Mouse (Mus musculus) liver, postnatal 0 days (tissue): Measurements from ENCODE around the gene Lims1. TPM values are rescaled to one million over a fixed set of nuclear protein-coding genes. Genes with fewer than 3 reads are reported as not detected.

Source experiments
- ATAC-seq: fragments of 200-750 bp; cut with Nextera tagmentation; 2 replicates; pipeline ENCODE4 v1.8.0; 2017; ENCODE audit warnings: mild to moderate bottlenecking, moderate library complexity
- DNase-seq: peaks from one replicate; pipeline ENCODE4 v3.0.0-alpha.2; 2016
- H3K27ac ChIP-seq: fragments of 300-500 bp; sonication (generic); 2 replicates; pipeline ENCODE4 v1.5.1; 2014; ENCODE audit warnings: antibody characterized with exemption, moderate library complexity, mild to moderate bottlenecking, low read depth
- H3K27me3 ChIP-seq: fragments of 300-500 bp; sonication (generic); 2 replicates; pipeline ENCODE4 v1.6.1; 2014; ENCODE audit warnings: low read length, control low read depth, mixed read lengths; ENCODE audit not compliant: insufficient read depth
- H3K36me3 ChIP-seq: fragments of 300-500 bp; sonication (generic); replicated peaks from 2 replicates; pipeline ENCODE4 v1.6.1; 2014; ENCODE audit warnings: mild to moderate bottlenecking, control low read depth, low read length, moderate library complexity, mixed read lengths; ENCODE audit not compliant: insufficient read depth
- H3K4me1 ChIP-seq: fragments of 300-500 bp; sonication (generic); 2 replicates; pipeline ENCODE4 v1.6.1; 2014; ENCODE audit warnings: antibody characterized with exemption, mild to moderate bottlenecking, control low read depth; ENCODE audit not compliant: insufficient read depth
- H3K4me2 ChIP-seq: fragments of 300-500 bp; sonication (generic); 2 replicates; pipeline ENCODE4 v1.6.1; 2014; ENCODE audit warnings: low read depth, mild to moderate bottlenecking, low read length, moderate library complexity, mixed read lengths
- H3K4me3 ChIP-seq: fragments of 300-500 bp; sonication (generic); 2 replicates; pipeline ENCODE4 v1.5.1; 2014; ENCODE audit warnings: low read depth, low read length
- H3K9ac ChIP-seq: fragments of 300-500 bp; sonication (generic); replicated peaks from 2 replicates; pipeline ENCODE4 v1.6.1; 2014; ENCODE audit warnings: mild to moderate bottlenecking, moderate library complexity
- H3K9me3 ChIP-seq: fragments of 300-500 bp; sonication (generic); 2 replicates; pipeline ENCODE4 v1.6.1; 2016; ENCODE audit warnings: mild to moderate bottlenecking, control low read depth, low read length, mixed read lengths
- CTCF ChIP-seq: sonication (generic); IDR thresholded peaks from 2 replicates; pipeline ENCODE4 v1.5.1; 2016; ENCODE audit warnings: antibody characterized with exemption, low read depth
- EP300 ChIP-seq: IDR thresholded peaks from 2 replicates; pipeline ENCODE4 v1.6.1; 2016; ENCODE audit warnings: antibody characterized with exemption, low read depth, mild to moderate bottlenecking
- WGBS: fragments of 180-500 bp; shearing (Covaris S2); extraction: QIAGEN DNeasy Blood & Tissue Kit; methylation state at CpG from one replicate; pipeline ENCODE4 v1.1.7; 2014; ENCODE audit not compliant: insufficient replicate concordance; 5-methylcytosine and 5-hydroxymethylcytosine counted together
- polyA plus RNA-seq: library from polyadenylated mRNA; unstranded; fragments of >200 nt; fragmentation: Nextera tagmentation; extraction: Ambion mirVana; gene quantifications from 2 replicates; pipeline ENCODE4 v1.2.1, GENCODE M21; 2015

Lims1 gene
- polyA plus RNA-seq, 1 experiment from 2014 or later: 64.4 TPM

DNA sequence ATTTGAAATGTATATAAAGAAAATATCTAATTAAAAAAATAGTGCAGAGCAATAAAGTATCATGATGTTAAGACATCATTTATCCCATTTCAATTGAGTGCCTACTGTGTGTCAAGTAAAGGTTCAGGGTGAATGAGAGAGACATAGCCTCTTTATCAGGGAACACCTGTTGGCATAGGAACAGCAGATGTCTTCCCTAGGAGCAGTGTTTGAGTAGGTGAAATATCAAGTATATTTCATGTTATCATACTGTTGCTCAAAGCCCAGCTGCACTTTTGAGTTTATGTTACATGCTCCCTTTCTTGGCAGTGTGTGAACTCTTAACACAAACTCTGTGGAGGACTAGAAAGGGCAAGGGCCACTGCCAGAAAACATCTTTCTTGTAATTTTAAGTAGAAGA, 50.6 kb downstream of the Lims1 start:
- no peaks in the 10 kb centered on the region for H3K36me3 ChIP-seq
- no peaks in the 10 kb centered on the region for H3K9me3 ChIP-seq
- no peak for DNase-seq
- no peak overlapping the region for H3K27ac ChIP-seq
- peaks cover 31% of the 10 kb centered on the region for H3K4me1 ChIP-seq
- no peaks in the 10 kb centered on the region for H3K27me3 ChIP-seq
- no peak overlapping the region for H3K9ac ChIP-seq
- H3K4me3 ChIP-seq: no peak overlapping the region
- TF ChIP-seq EP300: no peak
- no peak for TF ChIP-seq CTCF
- H3K4me2 ChIP-seq: peak overlapping the region; percentile 42; the same call in 1 of the 2 replicates
- 0 out of 2 replicates have a peak, but pooled peaks have one; percentile 22 for ATAC-seq

DNA sequence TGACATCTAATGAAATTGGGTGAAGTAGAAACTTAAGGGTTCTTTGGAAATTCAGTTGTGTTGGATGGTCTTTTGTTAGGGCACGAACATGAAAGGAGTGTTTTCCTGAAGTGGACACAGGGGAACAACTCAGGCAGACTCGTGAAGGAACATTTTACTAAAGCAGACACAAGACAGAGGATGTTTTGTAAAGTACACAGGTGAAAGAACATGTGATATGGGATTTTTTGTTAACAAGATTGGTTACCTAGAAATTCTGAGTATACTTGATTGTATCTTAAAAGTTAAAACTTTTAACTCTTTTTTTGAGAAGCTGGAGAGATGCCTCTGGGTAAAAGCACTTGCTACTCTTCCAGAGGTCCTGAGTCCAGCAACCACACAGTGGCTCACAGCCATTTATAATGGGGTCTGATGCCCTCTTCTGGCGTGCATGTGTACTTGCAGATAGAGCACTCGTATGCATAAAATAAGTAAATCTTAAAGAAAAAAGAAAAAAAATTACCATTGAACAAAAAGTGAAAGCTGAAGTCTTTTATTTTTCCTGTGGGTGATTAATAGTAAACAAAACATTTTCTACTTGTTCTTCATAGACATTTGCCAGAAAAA, 54.4 kb downstream of the Lims1 start:
- TF ChIP-seq CTCF (peak; percentile 79), EP300 (no peak)
- 30% methylated on average over 4 of the region's 4 CpGs for WGBS
- DNase-seq: peak; percentile 66
- H3K4me2 ChIP-seq: no peak overlapping the region
- H3K9me3 ChIP-seq: no peaks in the 10 kb centered on the region
- peak; percentile 62; the same call in 1 of the 2 replicates for ATAC-seq
- peaks cover 14% of the 10 kb centered on the region; the same call in 1 of the 2 replicates for H3K4me1 ChIP-seq
- H3K36me3 ChIP-seq: no peaks in the 10 kb centered on the region
- no peak overlapping the region for H3K27ac ChIP-seq
- no peak overlapping the region for H3K4me3 ChIP-seq
- H3K27me3 ChIP-seq: no peaks in the 10 kb centered on the region
- no peak overlapping the region for H3K9ac ChIP-seq

DNA sequence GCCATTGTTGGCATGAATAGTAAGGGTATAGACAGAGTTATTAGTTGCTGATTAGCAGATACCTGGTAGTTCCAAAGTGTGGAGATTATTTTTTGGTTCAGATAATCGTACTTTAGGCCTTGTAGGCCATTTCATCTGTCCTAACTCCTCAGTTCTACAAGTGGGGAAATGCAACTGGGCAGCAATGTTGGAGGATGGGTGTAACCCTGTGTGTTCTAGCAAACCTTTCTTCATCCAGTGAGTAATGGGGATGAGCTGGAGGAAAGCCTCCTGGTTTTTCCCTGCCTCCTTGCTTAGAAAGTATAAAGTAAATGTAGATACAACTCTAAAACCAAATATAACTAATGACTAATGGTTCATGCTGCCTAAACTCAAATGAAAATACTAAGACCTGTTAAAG, 55.1 kb downstream of the Lims1 start:
- Histone ChIP-seq H3K4me1 (peaks cover 16% of the 10 kb centered on the region), H3K27ac (no peak overlapping the region), H3K9me3 (no peaks in the 10 kb centered on the region), H3K4me3 (no peak overlapping the region), H3K27me3 (no peaks in the 10 kb centered on the region), H3K36me3 (no peaks in the 10 kb centered on the region), H3K4me2 (no peak overlapping the region), H3K9ac (no peak overlapping the region)
- no peak for DNase-seq
- no peak for ATAC-seq
- no peak for TF ChIP-seq EP300
- TF ChIP-seq CTCF: no peak
- 46% methylated on average over 1 of the region's 1 CpGs for WGBS

DNA sequence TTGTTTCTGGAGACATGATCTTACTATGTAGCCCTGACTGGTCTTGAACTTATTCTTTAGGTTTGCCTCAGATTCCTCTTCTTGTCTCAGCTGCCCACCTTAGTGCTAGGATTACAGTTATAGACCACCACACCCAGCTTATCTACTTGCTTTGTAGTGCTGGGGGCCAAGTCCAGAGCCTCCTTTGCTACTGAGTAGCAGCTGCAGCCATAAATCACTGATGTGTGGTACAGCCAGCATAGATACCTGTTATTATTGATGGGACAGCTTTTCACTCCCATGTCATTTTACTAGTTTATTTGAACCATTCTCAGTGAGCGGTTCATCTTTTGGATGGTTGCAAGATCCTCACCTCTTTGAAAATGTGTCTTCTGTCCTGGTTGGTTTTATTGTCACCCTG, 56.4 kb downstream of the Lims1 start:
- H3K27ac ChIP-seq: no peak overlapping the region
- DNase-seq (no peak), ATAC-seq (no peak)
- no peaks in the 10 kb centered on the region for H3K27me3 ChIP-seq
- H3K4me1 ChIP-seq: peaks cover 17% of the 10 kb centered on the region
- TF ChIP-seq CTCF: no peak
- TF ChIP-seq EP300: no peak
- H3K9ac ChIP-seq: no peak overlapping the region
- H3K4me3 ChIP-seq: no peak overlapping the region
- no peak overlapping the region for H3K4me2 ChIP-seq
- H3K36me3 ChIP-seq: 0 out of 2 replicates have a peak, but pooled peaks cover 3% of the 10 kb centered on the region
- 95% methylated on average over 1 of the region's 1 CpGs for WGBS
- no peaks in the 10 kb centered on the region for H3K9me3 ChIP-seq

DNA sequence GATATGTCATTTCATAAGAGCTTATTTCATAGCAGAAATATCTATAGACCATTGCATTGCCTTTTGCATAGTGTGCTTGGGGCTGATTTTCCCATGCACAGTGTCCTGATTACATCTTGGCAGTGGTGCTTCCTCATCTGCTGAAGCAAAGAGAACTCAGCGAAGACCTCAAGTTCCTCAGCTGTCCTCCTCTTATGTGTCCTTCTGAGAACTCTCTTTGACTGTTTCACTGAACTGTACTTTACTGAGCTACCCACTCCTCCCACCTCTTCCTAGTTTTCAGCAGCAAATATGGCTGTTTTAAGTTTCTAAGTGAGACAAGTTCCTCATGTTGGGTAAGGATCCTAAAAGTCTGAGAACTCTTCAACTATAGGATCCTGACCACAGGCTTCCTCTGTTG, 58.6 kb downstream of the Lims1 start:
- peaks cover 19% of the 10 kb centered on the region for H3K4me1 ChIP-seq
- ATAC-seq: no peak
- 26% methylated on average over 1 of the region's 1 CpGs for WGBS

DNA sequence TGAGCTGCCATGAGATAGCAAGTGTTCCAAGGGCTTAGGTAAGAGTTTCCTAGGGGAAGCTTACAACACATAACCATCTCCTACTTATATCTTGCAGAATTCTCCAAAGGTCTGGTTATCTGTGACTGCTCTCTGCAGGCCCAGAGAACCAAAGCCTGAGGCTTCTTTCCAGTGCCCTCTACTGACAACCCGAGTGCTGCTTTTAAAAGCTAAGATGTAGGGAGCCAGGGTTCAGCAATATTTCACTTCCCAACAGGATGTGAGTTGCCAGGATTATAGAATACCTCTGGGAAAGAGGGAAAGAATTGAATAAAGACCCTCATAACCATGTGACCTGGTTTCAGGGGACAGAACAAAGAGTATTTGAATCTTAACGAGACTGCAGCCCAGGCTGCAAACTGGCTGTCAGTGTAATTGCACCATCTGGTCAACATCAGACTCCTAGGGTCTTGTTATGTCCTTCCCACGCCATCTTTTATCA, 59.4 kb downstream of the Lims1 start:
- DNase-seq (no peak), ATAC-seq (no peak)
- Histone ChIP-seq H3K9me3 (no peaks in the 10 kb centered on the region), H3K4me1 (peaks cover 19% of the 10 kb centered on the region), H3K4me3 (no peak overlapping the region), H3K4me2 (no peak overlapping the region), H3K9ac (no peak overlapping the region), H3K36me3 (0 out of 2 replicates have a peak, but pooled peaks cover 6% of the 10 kb centered on the region), H3K27ac (0 out of 2 replicates have a peak overlapping the region, but pooled peaks have one; percentile 39), H3K27me3 (no peaks in the 10 kb centered on the region)
- 32% methylated on average over 3 of the region's 3 CpGs for WGBS
- no peak for TF ChIP-seq CTCF
- no peak for TF ChIP-seq EP300

More for the DNA sequence above, 58.6 kb downstream of the Lims1 start:
- H3K9ac ChIP-seq: no peak overlapping the region
- no peaks in the 10 kb centered on the region for H3K27me3 ChIP-seq
- DNase-seq: no peak
- peak overlapping the region; percentile 16; the same call in 1 of the 2 replicates for H3K27ac ChIP-seq
- H3K4me3 ChIP-seq: no peak overlapping the region
- H3K9me3 ChIP-seq: no peaks in the 10 kb centered on the region
- no peak for TF ChIP-seq CTCF
- TF ChIP-seq EP300: no peak
- H3K4me2 ChIP-seq: no peak overlapping the region
- H3K36me3 ChIP-seq: 0 out of 2 replicates have a peak, but pooled peaks cover 3% of the 10 kb centered on the region
